Mouse (Mus musculus): ENCODE data around the gene Rap1a. TPM values are rescaled to one million over a fixed set of nuclear protein-coding genes. Genes with fewer than 3 reads are reported as not detected.

Rap1a gene
- total and polyA plus RNA-seq, 3 experiments: 17.7 to 121 (median 97.7) TPM

GRCm38 (mm10) chr3:105799375-105799774, 1.8 kb downstream of the Rap1a start:
- Histone ChIP-seq H3K9me3 (replicated peaks) (no peaks in the 10 kb centered on the region), H3K36me3 (replicated peaks) (peaks cover 4% of the 10 kb centered on the region), H3K4me3 (ENCODE audit: low read depth, low read length) (peak overlapping the region; percentile 37; the same call in 1 of the 2 replicates), H3K27me3 (ENCODE audit: insufficient read depth, low read length) (no peaks in the 10 kb centered on the region), H3K4me1 (ENCODE audit: insufficient read depth, low read depth, low read length) (peaks cover 65% of the 10 kb centered on the region)
- ATAC-seq (ENCODE audit: extremely low read depth, insufficient number of reproducible peaks, low FRiP score, poor library complexity, severe bottlenecking): no peak
- no peak for TF ChIP-seq TAL1 (conservative IDR thresholded peaks at IDR 0.05; ENCODE audit: low read depth, low read length)
- DNase-seq (ENCODE audit: low spot score): no peak

GRCm38 (mm10) chr3:105798770-105799169, 2.4 kb downstream of the Rap1a start:
- no peak for ATAC-seq (ENCODE audit: extremely low read depth, insufficient number of reproducible peaks, low FRiP score, poor library complexity, severe bottlenecking)
- Histone ChIP-seq H3K9me3 (replicated peaks) (no peaks in the 10 kb centered on the region), H3K27me3 (ENCODE audit: insufficient read depth, low read length) (no peaks in the 10 kb centered on the region), H3K36me3 (replicated peaks) (peaks cover 4% of the 10 kb centered on the region), H3K4me1 (ENCODE audit: insufficient read depth, low read depth, low read length) (peaks cover 63% of the 10 kb centered on the region), H3K4me3 (ENCODE audit: low read depth, low read length) (peak overlapping the region; percentile 28; the same call in 1 of the 2 replicates)
- TF ChIP-seq CTCF (IDR thresholded peaks at IDR 0.05; ENCODE audit: low read depth, low read length) (no peak), GATA2 (IDR thresholded peaks at IDR 0.05; ENCODE audit: borderline replicate concordance, low read depth, low read length) (no peak), GATA1 (IDR thresholded peaks at IDR 0.05; ENCODE audit: borderline replicate concordance, low read length) (no peak), TAL1 (conservative IDR thresholded peaks at IDR 0.05; ENCODE audit: low read depth, low read length) (no peak), POLR2AphosphoS5 (IDR thresholded peaks at IDR 0.05; ENCODE audit: insufficient replicate concordance, low read depth, low read length) (no peak)
- no peak for DNase-seq (ENCODE audit: low spot score)

GRCm38 (mm10) chr3:105797427-105797826, 3.7 kb downstream of the Rap1a start:
- ATAC-seq (ENCODE audit: extremely low read depth, insufficient number of reproducible peaks, low FRiP score, poor library complexity, severe bottlenecking) (no peak), DNase-seq (ENCODE audit: low spot score) (no peak)
- peaks cover 50% of the 10 kb centered on the region for H3K4me1 ChIP-seq (ENCODE audit: insufficient read depth, low read depth, low read length)
- H3K4me3 ChIP-seq (ENCODE audit: low read depth, low read length): no peak overlapping the region; the same call in 1 of the 2 replicates
- H3K27me3 ChIP-seq (ENCODE audit: insufficient read depth, low read length): no peaks in the 10 kb centered on the region
- TF ChIP-seq GATA1 (IDR thresholded peaks at IDR 0.05; ENCODE audit: borderline replicate concordance, low read length) (no peak), CTCF (IDR thresholded peaks at IDR 0.05; ENCODE audit: low read depth, low read length) (no peak), TAL1 (conservative IDR thresholded peaks at IDR 0.05; ENCODE audit: low read depth, low read length) (no peak), GATA2 (IDR thresholded peaks at IDR 0.05; ENCODE audit: borderline replicate concordance, low read depth, low read length) (no peak)
- peaks cover 7% of the 10 kb centered on the region for H3K36me3 ChIP-seq (replicated peaks)
- H3K9me3 ChIP-seq (replicated peaks): no peaks in the 10 kb centered on the region

- H3K4me1 ChIP-seq (ENCODE audit: insufficient read depth, low read depth, low read length): peaks cover 47% of the 10 kb centered on the region
- no peak for ATAC-seq (ENCODE audit: extremely low read depth, insufficient number of reproducible peaks, low FRiP score, poor library complexity, severe bottlenecking)
These were observed 4.4 kb downstream of the Rap1a start for GRCm38 (mm10) chr3:105796761-105797160.

GRCm38 (mm10) chr3:105794309-105794708, 6.8 kb downstream of the Rap1a start:
- peaks cover 40% of the 10 kb centered on the region for H3K4me1 ChIP-seq (ENCODE audit: insufficient read depth, low read depth, low read length)
- no peak for ATAC-seq (ENCODE audit: extremely low read depth, insufficient number of reproducible peaks, low FRiP score, poor library complexity, severe bottlenecking)

More at GRCm38 (mm10) chr3:105796761-105797160, 4.4 kb downstream of the Rap1a start:
- DNase-seq (ENCODE audit: low spot score): no peak
- TF ChIP-seq CTCF (IDR thresholded peaks at IDR 0.05; ENCODE audit: low read depth, low read length) (no peak), GATA1 (IDR thresholded peaks at IDR 0.05; ENCODE audit: borderline replicate concordance, low read length) (no peak), GATA2 (IDR thresholded peaks at IDR 0.05; ENCODE audit: borderline replicate concordance, low read depth, low read length) (no peak), TAL1 (conservative IDR thresholded peaks at IDR 0.05; ENCODE audit: low read depth, low read length) (no peak), POLR2AphosphoS5 (IDR thresholded peaks at IDR 0.05; ENCODE audit: insufficient replicate concordance, low read depth, low read length) (no peak)
- peaks cover 10% of the 10 kb centered on the region for H3K36me3 ChIP-seq (replicated peaks)
- H3K4me3 ChIP-seq (ENCODE audit: low read depth, low read length): no peak overlapping the region
- no peaks in the 10 kb centered on the region for H3K27me3 ChIP-seq (ENCODE audit: insufficient read depth, low read length)
- H3K9me3 ChIP-seq (replicated peaks): no peaks in the 10 kb centered on the region

GRCm38 (mm10) chr3:105792309-105792708, 8.8 kb downstream of the Rap1a start:
- Histone ChIP-seq H3K4me3 (ENCODE audit: low read depth, low read length) (no peak overlapping the region), H3K4me1 (ENCODE audit: insufficient read depth, low read depth, low read length) (peaks cover 27% of the 10 kb centered on the region), H3K27me3 (ENCODE audit: insufficient read depth, low read length) (no peaks in the 10 kb centered on the region)

More at GRCm38 (mm10) chr3:105794309-105794708, 6.8 kb downstream of the Rap1a start:
- Histone ChIP-seq H3K4me3 (ENCODE audit: low read depth, low read length) (no peak overlapping the region), H3K27me3 (ENCODE audit: insufficient read depth, low read length) (no peaks in the 10 kb centered on the region), H3K36me3 (replicated peaks) (peaks cover 30% of the 10 kb centered on the region), H3K9me3 (replicated peaks) (no peaks in the 10 kb centered on the region)
- no peak for TF ChIP-seq GATA2 (IDR thresholded peaks at IDR 0.05; ENCODE audit: borderline replicate concordance, low read depth, low read length)
- no peak for TF ChIP-seq POLR2AphosphoS5 (IDR thresholded peaks at IDR 0.05; ENCODE audit: insufficient replicate concordance, low read depth, low read length)
- no peak for TF ChIP-seq GATA1 (IDR thresholded peaks at IDR 0.05; ENCODE audit: borderline replicate concordance, low read length)
- no peak for TF ChIP-seq CTCF (IDR thresholded peaks at IDR 0.05; ENCODE audit: low read depth, low read length)
- TF ChIP-seq TAL1 (conservative IDR thresholded peaks at IDR 0.05; ENCODE audit: low read depth, low read length): no peak
- DNase-seq (ENCODE audit: low spot score): no peak

More at GRCm38 (mm10) chr3:105792309-105792708, 8.8 kb downstream of the Rap1a start:
- H3K9me3 ChIP-seq (replicated peaks): no peaks in the 10 kb centered on the region
- H3K36me3 ChIP-seq (replicated peaks): peaks cover 42% of the 10 kb centered on the region
- TF ChIP-seq POLR2AphosphoS5 (IDR thresholded peaks at IDR 0.05; ENCODE audit: insufficient replicate concordance, low read depth, low read length) (no peak), TAL1 (conservative IDR thresholded peaks at IDR 0.05; ENCODE audit: low read depth, low read length) (no peak), GATA1 (IDR thresholded peaks at IDR 0.05; ENCODE audit: borderline replicate concordance, low read length) (no peak), CTCF (IDR thresholded peaks at IDR 0.05; ENCODE audit: low read depth, low read length) (no peak), GATA2 (IDR thresholded peaks at IDR 0.05; ENCODE audit: borderline replicate concordance, low read depth, low read length) (no peak)
- no peak for ATAC-seq (ENCODE audit: extremely low read depth, insufficient number of reproducible peaks, low FRiP score, poor library complexity, severe bottlenecking)
- no peak for DNase-seq (ENCODE audit: low spot score)
